Mouse (Mus musculus) olfactory bulb, adult 2 months (tissue): Measurements from ENCODE around the gene Scd1.

Source experiments
- CTCF ChIP-seq: fragments of 200-500 bp; IDR thresholded peaks from 2 replicates; pipeline ENCODE4 v1.5.1; 2012; ENCODE audit warnings: low read depth, mild to moderate bottlenecking, low read length, moderate library complexity; ENCODE audit not compliant: insufficient read depth
- POLR2A ChIP-seq: fragments of 200-500 bp; IDR thresholded peaks from 2 replicates; pipeline ENCODE4 v1.6.1; 2012; ENCODE audit warnings: mild to moderate bottlenecking, low read depth, low read length, moderate library complexity; ENCODE audit not compliant: insufficient read depth

GRCm38 (mm10) chr19:44358700-44359099, 49.0 kb downstream of the Scd1 start:
- TF ChIP-seq CTCF: no peak
- no peak for TF ChIP-seq POLR2A
